8 mouse cellular contexts compared by ENCODE assay signal in genomic region chr10:128344568-128345275, GRCm38 (mm10). TPM values are rescaled to one million over a fixed set of nuclear protein-coding genes. Genes with fewer than 3 reads are reported as not detected.
DNase-seq lines count a peak whose midpoint lies in the region; ATAC-seq and TF ChIP-seq lines count a peak whose summit lies in the region.

No protein-coding gene starts in this region.

- ATAC-seq in liver, embryonic 13.5 days (ENCODE audit: low read depth): peak; percentile 90
- peak; percentile 86 for ATAC-seq in neutrophil, adult 5-6 weeks (ENCODE audit: extremely low read depth, insufficient number of reproducible peaks, low FRiP score, poor library complexity, severe bottlenecking)

- H3K27me3 ChIP-seq in CH12.LX (replicated peaks): no peaks in the 10 kb centered on the region
- H3K27me3 ChIP-seq in liver, embryonic 13.5 days: no peaks in the 10 kb centered on the region

- peak overlapping the region; percentile 59 for H3K9ac ChIP-seq in CH12.LX (ENCODE audit: insufficient read depth, low read depth)
- H3K9ac ChIP-seq in liver, embryonic 13.5 days: peak overlapping the region; percentile 59

- in situ Hi-C loops in CH12.LX (cut with MboI; ENCODE audit: low pct_ligation_motif_present, low pct_unique_long_range_greater_than_20kb, low sequenced_read_pairs): no loop called here

- DNase-seq in 3134 (ENCODE audit: extremely low read depth, insufficient read length, low spot score) (peak; percentile 84), CH12.LX (ENCODE audit: extremely low read depth) (peak; percentile 92)
- DNase-seq in c-Kit-positive CD71-positive TER-119-negative erythroid progenitor cells, embryonic 14.5 days (ENCODE audit: low read depth): peak; percentile 96
- peak; percentile 64 to 72 for DNase-seq in gastrocnemius, postnatal 36 days
- peak; percentile 77 to 80 for DNase-seq in kidney, adult 8-10 months
- peak; percentile 83 for DNase-seq in liver, embryonic 13.5 days
- peak; percentile 86 for DNase-seq in thymus, postnatal 14 days

- intact Hi-C loops in gastrocnemius, postnatal 36 days (cut with DNase I): no loop called here

- peak overlapping the region; percentile 88 for H3K4me2 ChIP-seq in CH12.LX (ENCODE audit: insufficient read depth, low read depth, poor library complexity, severe bottlenecking)
- peak overlapping the region; percentile 65 for H3K4me2 ChIP-seq in liver, embryonic 13.5 days

- peaks cover 7 to 47% of the 10 kb centered on the region in 2 experiments for H3K36me3 ChIP-seq in CH12.LX (replicated peaks in 1 of 2; ENCODE audit: control insufficient read depth in 1 of 2, insufficient read depth in 1 of 2, low read length in 1 of 2)
- H3K36me3 ChIP-seq in liver, embryonic 13.5 days: peaks cover 38% of the 10 kb centered on the region

- no peaks in the 10 kb centered on the region for H3K9me3 ChIP-seq in CH12.LX (replicated peaks; ENCODE audit: low read length)
- H3K9me3 ChIP-seq in liver, embryonic 13.5 days (replicated peaks): no peaks in the 10 kb centered on the region

- peak; percentile 69 for TF ChIP-seq EP300 in CH12.LX (IDR thresholded peaks at IDR 0.05; ENCODE audit: low read length)

- H3K27ac ChIP-seq in CH12.LX (ENCODE audit: insufficient read depth, low read depth): peak overlapping the region; percentile 89
- H3K27ac ChIP-seq in liver, embryonic 13.5 days: peak overlapping the region; percentile 92

- TF ChIP-seq RAD21 in CH12.LX (IDR thresholded peaks at IDR 0.05; ENCODE audit: low read depth, low read length): no peak

- peaks cover 88% of the 10 kb centered on the region for H3K79me2 ChIP-seq in CH12.LX (replicated peaks; ENCODE audit: control insufficient read depth, extremely low read depth, insufficient read depth, poor library complexity, severe bottlenecking)

- peaks cover 5 to 72% of the 10 kb centered on the region in 2 experiments for H3K4me1 ChIP-seq in CH12.LX (ENCODE audit: control insufficient read depth in 1 of 2, insufficient read depth in 2 of 2)
- peaks cover 69% of the 10 kb centered on the region for H3K4me1 ChIP-seq in liver, embryonic 13.5 days (replicated peaks)

- 14% methylated on average over 7 of the region's 7 CpGs for WGBS in liver, embryonic 13.5 days (ENCODE audit: insufficient replicate concordance)

- TF ChIP-seq CTCF in CH12.LX (conservative IDR thresholded peaks at IDR 0.05 in 1 of 2, IDR thresholded peaks at IDR 0.05 in 1 of 2; ENCODE audit: low read depth in 2 of 2, low read length in 2 of 2): no peak

- TF ChIP-seq POLR2A in CH12.LX (IDR thresholded peaks at IDR 0.05; ENCODE audit: low read depth, low read length): peak; percentile 44; the same call in 1 of the 2 replicates

- peak overlapping the region in 2 of 3 experiments; percentile 41 to 48 for H3K4me3 ChIP-seq in CH12.LX (replicated peaks in 1 of 3; ENCODE audit: low read depth in 2 of 3, low read length in 2 of 3, poor library complexity in 1 of 3)
- H3K4me3 ChIP-seq in liver, embryonic 13.5 days (replicated peaks): peak overlapping the region; percentile 40

- dilution Hi-C loops in CH12.LX (cut with MboI; ENCODE audit: extremely low pct_ligation_motif_present, extremely low pct_unique_long_range_greater_than_20kb, low sequenced_read_pairs): no loop called here

TF ChIP-seq in CH12.LX, 34 proteins besides CTCF, POLR2A, EP300 and RAD21 (continues in another document):
- TF ChIP-seq MAFK (IDR thresholded peaks at IDR 0.05; ENCODE audit: insufficient replicate concordance, low read length) (no peak; the same call in 1 of the 2 replicates), IRF4 (IDR thresholded peaks at IDR 0.05; ENCODE audit: low read depth, low read length) (peak; percentile 77), KAT2A (IDR thresholded peaks at IDR 0.05; ENCODE audit: insufficient replicate concordance, low read length) (no peak), E2F4 (IDR thresholded peaks at IDR 0.05; ENCODE audit: insufficient replicate concordance, low read depth, low read length) (no peak), ZKSCAN1 (IDR thresholded peaks at IDR 0.05; ENCODE audit: borderline replicate concordance, low read depth, low read length) (no peak), USF2 (conservative IDR thresholded peaks at IDR 0.05; ENCODE audit: low read depth, low read length) (no peak), HCFC1 (IDR thresholded peaks at IDR 0.05; ENCODE audit: low read depth, low read length) (peak; percentile 28; the same call in 1 of the 2 replicates), SMC3 (IDR thresholded peaks at IDR 0.05; ENCODE audit: low read depth, low read length) (0 out of 2 replicates have a peak, but pooled peaks have one; percentile 5), MXI1 (IDR thresholded peaks at IDR 0.05; ENCODE audit: low read depth, low read length) (peak; percentile 86; the same call in 1 of the 2 replicates), GABPA (IDR thresholded peaks at IDR 0.05; ENCODE audit: insufficient replicate concordance, low read depth, low read length) (no peak), PAX5 (IDR thresholded peaks at IDR 0.05; ENCODE audit: low read length) (no peak), UBTF (IDR thresholded peaks at IDR 0.05; ENCODE audit: low read depth, low read length) (peak; percentile 69; the same call in 1 of the 2 replicates), NRF1 (IDR thresholded peaks at IDR 0.05; ENCODE audit: low read depth, low read length) (0 out of 2 replicates have a peak, but pooled peaks have one; percentile 11), BHLHE40 (IDR thresholded peaks at IDR 0.05; ENCODE audit: low read depth, low read length) (peak; percentile 49; the same call in 1 of the 2 replicates), MAZ (IDR thresholded peaks at IDR 0.05; ENCODE audit: low read depth, low read length) (0 out of 2 replicates have a peak, but pooled peaks have one; percentile 35), ZMIZ1 (IDR thresholded peaks at IDR 0.05; ENCODE audit: low read depth, low read length) (no peak), MEF2A (IDR thresholded peaks at IDR 0.05; ENCODE audit: borderline replicate concordance, low read depth, low read length) (0 out of 2 replicates have a peak, but pooled peaks have one; percentile 38), MYC (IDR thresholded peaks at IDR 0.05; ENCODE audit: low read depth, low read length) (peak; percentile 66; the same call in 1 of the 2 replicates), TCF12 (IDR thresholded peaks at IDR 0.05; ENCODE audit: low read depth, low read length) (peak; percentile 60; the same call in 1 of the 2 replicates), TBP (conservative IDR thresholded peaks at IDR 0.05; ENCODE audit: low read depth, low read length) (0 out of 2 replicates have a peak, but pooled peaks have one; percentile 32), JUN (IDR thresholded peaks at IDR 0.05; ENCODE audit: insufficient read depth, low read depth, low read length) (no peak), ELF1 (IDR thresholded peaks at IDR 0.05; ENCODE audit: low read depth, low read length) (0 out of 2 replicates have a peak, but pooled peaks have one; percentile 30), ETS1 (conservative IDR thresholded peaks at IDR 0.05; ENCODE audit: low read depth, low read length) (peak; percentile 59; the same call in 1 of the 2 replicates), CHD2 (IDR thresholded peaks at IDR 0.05; ENCODE audit: low read length) (peak; percentile 60; the same call in 1 of the 2 replicates), CHD1 (IDR thresholded peaks at IDR 0.05; ENCODE audit: low read depth, low read length) (peak; percentile 59; the same call in 1 of the 2 replicates), NELFE (IDR thresholded peaks at IDR 0.05; ENCODE audit: low read depth, low read length) (0 out of 2 replicates have a peak, but pooled peaks have one; percentile 13), POLR2AphosphoS2 (IDR thresholded peaks at IDR 0.05; ENCODE audit: low read depth, low read length) (no peak), USF1 (IDR thresholded peaks at IDR 0.05; ENCODE audit: low read depth, low read length) (no peak), ZC3H11A (IDR thresholded peaks at IDR 0.05; ENCODE audit: low read depth, low read length) (no peak), ZNF384 (IDR thresholded peaks at IDR 0.05; ENCODE audit: low read depth, low read length) (no peak)

RNA-seq across cellular contexts. Expression of gene Cs, which starts 7.2 kb away (rescaled TPM):
- total RNA-seq in CH12.LX (2012; rRNA removed) (145 and 149 TPM in 2 replicates), CH12.LX (2014; rRNA removed) (131 and 137 TPM in 2 replicates)
- 214 and 240 TPM in 2 replicates for polyA plus RNA-seq in CH12.LX (2012; ENCODE audit: insufficient read length, low read depth)
- 100 to 1,000 TPM; 586 to 610 TPM for total RNA-seq in gastrocnemius, postnatal 36 days (2021)
- 149 and 170 TPM in 2 replicates for polyA plus RNA-seq in liver, embryonic 13.5 days (2015; fragmentation: Nextera tagmentation; extraction: Ambion mirVana)
- total RNA-seq in neutrophil, adult 5-6 weeks (2017): 82.9 and 84.7 TPM in 2 replicates

RNA-seq across cellular contexts. Expression of gene Cnpy2, which starts 22.5 kb away (rescaled TPM):
- total RNA-seq in CH12.LX (2012; rRNA removed) (91.0 and 111 TPM in 2 replicates), CH12.LX (2014; rRNA removed) (64.9 and 72.0 TPM in 2 replicates)
- polyA plus RNA-seq in CH12.LX (2012; ENCODE audit: insufficient read length, low read depth): 98.9 and 107 TPM in 2 replicates
- 10 to 100 TPM; 41.6 to 45.4 TPM for total RNA-seq in gastrocnemius, postnatal 36 days (2021)
- polyA plus RNA-seq in liver, embryonic 13.5 days (2015; fragmentation: Nextera tagmentation; extraction: Ambion mirVana): 99.7 and 105 TPM in 2 replicates
- total RNA-seq in neutrophil, adult 5-6 weeks (2017): 23.6 and 30.7 TPM in 2 replicates

RNA-seq across cellular contexts. Expression of gene Coq10a, which starts 24.1 kb away (rescaled TPM):
- total RNA-seq in CH12.LX (2012; rRNA removed) (8.4 and 11.1 TPM in 2 replicates), CH12.LX (2014; rRNA removed) (5.7 and 7.7 TPM in 2 replicates)
- polyA plus RNA-seq in CH12.LX (2012; ENCODE audit: insufficient read length, low read depth): 8.6 and 12.1 TPM in 2 replicates
- 100 to 1,000 TPM; 433 to 434 TPM for total RNA-seq in gastrocnemius, postnatal 36 days (2021)
- polyA plus RNA-seq in liver, embryonic 13.5 days (2015; fragmentation: Nextera tagmentation; extraction: Ambion mirVana): 4.6 and 4.8 TPM in 2 replicates
- 23.1 and 23.6 TPM in 2 replicates for total RNA-seq in neutrophil, adult 5-6 weeks (2017)

RNA-seq across cellular contexts. Expression of gene Ankrd52, which starts 32.2 kb away (rescaled TPM):
- total RNA-seq in CH12.LX (2012; rRNA removed): 15.3 and 15.8 TPM in 2 replicates
- 3.5 and 4.3 TPM in 2 replicates for total RNA-seq in CH12.LX (2014; rRNA removed)
- polyA plus RNA-seq in CH12.LX (2012; ENCODE audit: insufficient read length, low read depth): 45.9 and 51.0 TPM in 2 replicates
- total RNA-seq in gastrocnemius, postnatal 36 days (2021): 10 to 100 TPM; 50.5 to 55.7 TPM
- 5.0 and 5.1 TPM in 2 replicates for polyA plus RNA-seq in liver, embryonic 13.5 days (2015; fragmentation: Nextera tagmentation; extraction: Ambion mirVana)
- 16.0 and 16.8 TPM in 2 replicates for total RNA-seq in neutrophil, adult 5-6 weeks (2017)

RNA-seq across cellular contexts. Expression of gene Pan2, which starts 41.6 kb away (rescaled TPM):
- 8.1 and 11.0 TPM in 2 replicates for total RNA-seq in CH12.LX (2012; rRNA removed)
- total RNA-seq in CH12.LX (2014; rRNA removed): 9.4 and 10.6 TPM in 2 replicates
- 16.1 and 18.5 TPM in 2 replicates for polyA plus RNA-seq in CH12.LX (2012; ENCODE audit: insufficient read length, low read depth)
- total RNA-seq in gastrocnemius, postnatal 36 days (2021): 1 to 10 TPM; 4.4 to 5.6 TPM
- 11.8 and 14.4 TPM in 2 replicates for polyA plus RNA-seq in liver, embryonic 13.5 days (2015; fragmentation: Nextera tagmentation; extraction: Ambion mirVana)
- total RNA-seq in neutrophil, adult 5-6 weeks (2017): 30.0 and 31.3 TPM in 2 replicates

Comparison
In these comparisons a context has a peak if more than half of its experiments do, and no peak if none do; other contexts are left out.
1. Peak in every context shown above with its lines: DNase-seq, ATAC-seq, H3K4me3 ChIP-seq and H3K27ac ChIP-seq.
2. RNA of gene Coq10a, which starts 24.1 kb away (total RNA-seq): 433 to 434 TPM in gastrocnemius, postnatal 36 days; 23.1 to 23.6 TPM in neutrophil, adult 5-6 weeks and 5.7 to 11.1 TPM in CH12.LX; every median in the first group is over 10 times any median in the second.